Mouse (Mus musculus): ENCODE results near the gene Msi2.

Gene Msi2

GRCm38 (mm10) chr11:88557828-88558580 lies 160.3 kb downstream of the Msi2 start:
- DNase-seq, result no peak

DNA sequence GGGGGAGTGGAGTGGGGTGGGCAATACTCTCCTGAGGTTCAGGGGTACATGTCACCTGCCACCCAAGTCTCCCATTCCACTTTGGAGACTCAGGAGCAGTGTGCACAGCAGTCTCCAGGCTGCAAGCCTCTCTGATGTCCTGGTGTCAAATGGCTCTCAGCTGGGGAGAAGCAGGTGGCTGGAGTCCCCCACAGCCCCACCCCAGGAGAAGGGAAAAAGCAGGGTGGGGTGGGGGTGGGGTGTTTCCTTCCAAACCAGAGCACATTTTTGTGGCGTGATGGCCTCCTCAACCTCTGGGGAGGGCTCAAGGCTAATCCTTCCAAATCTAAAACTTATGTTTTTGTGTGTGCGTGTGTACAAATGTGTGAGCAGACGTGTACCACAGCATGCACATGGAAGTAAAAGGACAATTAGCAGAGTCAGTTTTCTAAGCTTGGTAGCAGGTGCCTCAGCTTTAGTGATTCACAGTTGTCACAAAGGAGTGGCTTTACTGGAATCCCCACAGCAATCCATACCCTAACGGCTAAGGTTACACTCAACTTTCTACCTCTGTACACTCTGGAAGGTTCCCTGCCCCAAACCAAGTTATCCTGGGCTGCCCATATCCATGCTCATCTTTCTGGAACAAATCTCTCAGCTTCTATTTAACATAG lies 161.1 kb downstream of the Msi2 start:
- DNase-seq, result no peak

DNA sequence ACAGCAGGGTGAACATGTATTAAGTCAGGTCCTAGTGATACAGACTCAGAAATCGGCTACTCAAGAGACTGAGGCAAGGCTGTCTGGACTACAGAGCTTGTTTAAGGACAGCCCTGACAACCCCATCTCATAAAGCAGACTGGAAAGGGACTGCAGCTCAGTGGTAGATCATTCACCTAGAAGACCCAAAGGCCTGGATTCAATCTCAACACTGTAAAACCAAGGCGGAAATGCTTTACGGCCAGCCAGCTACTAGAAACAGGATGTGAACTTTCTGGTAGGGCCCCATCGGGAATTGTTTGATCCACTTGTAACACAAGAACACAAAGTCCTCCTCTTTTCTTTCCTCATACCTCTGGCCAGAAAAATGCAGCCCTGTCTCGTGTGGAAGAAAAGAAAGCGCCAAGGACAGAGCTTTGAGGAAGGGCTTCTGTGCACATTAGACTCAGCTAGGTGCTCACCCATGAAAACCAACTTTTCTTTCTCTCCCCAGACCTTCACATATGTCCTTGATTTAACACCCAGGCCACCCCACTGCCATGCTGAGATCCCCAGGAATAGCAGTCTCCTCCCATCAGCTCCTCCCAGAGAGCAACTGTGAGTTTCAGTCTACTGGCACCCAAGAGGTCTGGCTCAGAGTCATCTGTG lies 162.3 kb downstream of the Msi2 start:
- no peak for DNase-seq

- no peak for DNase-seq
Measured at GRCm38 (mm10) chr11:88555232-88555818, 163.0 kb downstream of the Msi2 start.

DNA sequence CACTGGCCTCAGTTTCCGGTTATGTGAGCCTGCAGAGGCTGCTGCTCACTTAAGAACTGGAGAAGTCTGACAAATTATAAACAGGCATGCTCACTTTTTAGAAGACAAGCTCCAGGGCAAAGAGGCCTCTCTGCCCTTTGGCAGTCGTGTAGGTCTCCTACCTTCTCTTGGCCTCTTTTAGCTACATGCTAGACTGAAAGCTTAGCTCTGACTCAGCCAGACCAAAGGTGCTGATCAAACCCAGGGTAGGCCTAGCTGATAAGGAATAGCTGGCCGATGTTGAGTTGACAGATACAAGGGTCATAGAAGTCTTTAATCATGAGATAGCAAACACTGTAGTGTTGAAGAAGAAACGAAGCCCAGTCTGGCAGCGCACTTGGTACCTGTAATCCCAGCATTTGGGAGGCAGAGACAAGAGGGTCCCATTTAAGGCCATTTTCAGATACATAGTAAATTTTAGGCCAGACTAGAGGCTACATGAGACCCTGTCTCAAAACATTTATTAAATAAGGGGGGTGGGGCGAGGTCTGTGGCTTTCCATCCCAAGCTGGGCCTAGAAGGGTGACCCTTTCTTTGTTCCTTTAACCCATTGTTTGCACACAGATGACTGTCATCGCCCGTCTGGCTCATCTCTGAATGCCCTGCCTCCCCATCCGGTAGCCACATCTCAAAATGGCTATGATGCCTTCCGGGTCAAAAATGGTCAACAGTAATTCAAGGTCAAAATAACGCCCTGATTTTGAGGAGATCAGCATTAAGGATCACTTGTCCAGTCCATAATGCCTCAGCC lies 164.6 kb downstream of the Msi2 start:
- no peak for DNase-seq

- peak; percentile 71 to 72 for DNase-seq
Measured at GRCm38 (mm10) chr11:88552987-88553386, 165.3 kb downstream of the Msi2 start.

- DNase-seq, result no peak
Measured at GRCm38 (mm10) chr11:88552385-88552784, 165.9 kb downstream of the Msi2 start.

DNA sequence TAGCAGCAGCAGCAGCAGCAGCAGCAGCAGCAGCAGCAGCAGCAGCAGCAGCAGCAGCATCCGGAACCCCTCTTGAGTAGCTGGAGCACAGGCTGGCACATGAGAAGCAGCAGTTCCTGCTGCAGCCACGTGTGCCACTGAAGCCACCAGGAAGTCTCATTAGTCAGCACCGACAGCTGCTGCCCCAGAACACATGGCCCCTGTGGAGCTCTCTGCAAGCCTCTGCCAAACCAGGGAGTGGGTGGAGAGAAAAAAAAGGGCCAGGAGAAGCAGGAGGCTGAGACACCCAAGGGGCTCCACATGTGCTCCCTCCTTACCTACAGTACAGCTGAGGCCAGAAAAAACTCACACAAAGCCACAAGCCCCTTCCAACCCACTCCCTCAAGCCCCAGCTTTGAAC lies 167.3 kb downstream of the Msi2 start:
- no peak for DNase-seq

- DNase-seq, result no peak
Measured at GRCm38 (mm10) chr11:88550083-88550907, 168.0 kb downstream of the Msi2 start.

GRCm38 (mm10) chr11:88549529-88549900 lies 168.8 kb downstream of the Msi2 start:
- DNase-seq, result no peak

DNA sequence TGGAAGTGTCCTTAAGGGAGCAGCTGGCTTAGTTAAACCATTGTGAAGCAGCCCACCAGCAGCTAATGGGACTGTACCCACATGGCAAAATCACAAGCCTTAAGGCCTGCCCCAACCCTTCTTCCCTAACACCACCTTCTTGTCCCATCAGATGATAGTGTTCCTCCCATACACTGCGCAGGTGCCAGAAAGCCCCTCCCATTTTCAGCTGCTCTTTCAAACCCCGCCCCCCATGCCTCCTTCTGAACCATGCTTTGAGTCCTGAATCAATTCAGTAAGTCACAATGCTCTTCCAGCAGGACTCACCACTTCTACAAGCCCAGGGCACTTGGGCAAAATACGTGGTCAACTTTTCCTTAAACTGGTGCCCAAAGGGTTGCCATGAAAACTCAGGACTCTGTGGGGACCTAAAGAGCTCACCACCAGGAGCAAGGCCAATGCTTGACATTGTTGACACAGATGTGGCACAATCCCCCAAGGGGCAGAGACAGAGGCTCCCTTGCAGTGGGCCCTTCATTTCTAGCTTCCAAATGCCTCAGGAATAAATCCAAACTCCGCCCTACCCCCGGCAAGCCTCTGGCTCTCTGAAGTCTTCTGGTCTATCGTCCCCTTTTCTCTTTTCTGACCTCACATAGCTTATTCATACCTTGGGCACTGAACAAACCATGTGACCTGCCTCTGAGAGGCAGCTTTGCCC lies 169.3 kb downstream of the Msi2 start:
- DNase-seq, result no peak

DNA sequence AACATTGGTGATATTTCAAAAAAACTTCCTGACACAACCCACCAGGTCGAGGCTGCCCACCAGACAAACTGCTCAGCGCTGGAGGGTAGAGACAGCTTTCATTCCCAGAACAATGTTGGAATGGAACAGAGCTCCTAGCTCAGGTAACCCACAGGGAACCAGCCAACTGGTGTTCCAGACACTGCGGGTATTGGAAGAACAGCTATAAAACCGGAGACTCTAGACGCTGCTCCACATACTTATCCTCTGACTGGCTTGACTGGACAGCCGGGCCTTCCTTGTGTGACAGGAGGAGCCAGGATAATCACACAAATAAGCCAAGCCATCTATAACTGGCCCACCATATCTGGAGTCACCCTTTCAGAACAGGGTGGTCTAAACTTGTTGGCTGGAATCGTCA lies 169.9 kb downstream of the Msi2 start:
- no peak for DNase-seq

DNA sequence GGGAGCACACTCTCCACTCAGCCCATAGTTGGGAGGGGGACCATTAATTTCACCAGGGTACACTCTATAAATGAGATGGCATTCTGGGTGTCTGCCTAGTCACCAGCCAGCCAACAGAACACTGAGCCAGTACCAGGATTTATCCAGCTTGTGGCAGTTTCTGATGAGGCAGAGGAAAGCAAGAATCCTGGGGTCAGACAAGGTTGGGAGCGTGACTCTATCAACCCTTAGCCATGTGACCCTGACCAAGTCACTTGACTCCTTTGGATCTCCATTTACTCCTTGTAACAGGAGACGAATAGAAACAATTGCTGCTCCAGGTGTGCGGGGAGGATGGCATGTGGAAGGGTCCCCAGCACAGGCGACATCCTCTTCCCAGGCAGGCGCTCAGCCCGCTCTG lies 174.5 kb downstream of the Msi2 start:
- no peak for DNase-seq

DNA sequence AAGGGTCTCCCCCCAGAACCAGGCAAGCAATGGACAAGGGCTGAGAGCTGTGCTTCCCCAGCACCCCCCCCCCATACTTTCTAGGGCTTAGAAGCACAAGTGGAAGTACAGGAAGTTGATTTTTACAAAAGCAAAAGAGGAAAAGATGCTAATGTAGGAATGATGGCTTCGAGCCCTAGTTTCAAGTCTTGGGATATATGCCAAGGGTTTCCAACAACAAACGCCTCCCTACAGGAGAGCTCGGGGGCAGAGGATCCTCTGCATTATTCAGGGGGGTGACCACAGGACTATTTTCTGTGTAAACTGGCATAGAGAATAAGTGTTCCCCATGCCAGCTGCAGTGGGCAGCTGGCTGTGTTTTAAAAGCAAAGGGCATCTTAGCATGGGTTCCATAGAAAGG lies 175.5 kb downstream of the Msi2 start:
- no peak for DNase-seq

- DNase-seq, result no peak
Measured at GRCm38 (mm10) chr11:88541666-88542639, 176.4 kb downstream of the Msi2 start.

- no peak for DNase-seq
Measured at GRCm38 (mm10) chr11:88539637-88540478, 178.5 kb downstream of the Msi2 start.

GRCm38 (mm10) chr11:88538710-88539340 lies 179.5 kb downstream of the Msi2 start:
- no peak for DNase-seq

GRCm38 (mm10) chr11:88537344-88537743 lies 181.0 kb downstream of the Msi2 start:
- DNase-seq, result no peak

DNA sequence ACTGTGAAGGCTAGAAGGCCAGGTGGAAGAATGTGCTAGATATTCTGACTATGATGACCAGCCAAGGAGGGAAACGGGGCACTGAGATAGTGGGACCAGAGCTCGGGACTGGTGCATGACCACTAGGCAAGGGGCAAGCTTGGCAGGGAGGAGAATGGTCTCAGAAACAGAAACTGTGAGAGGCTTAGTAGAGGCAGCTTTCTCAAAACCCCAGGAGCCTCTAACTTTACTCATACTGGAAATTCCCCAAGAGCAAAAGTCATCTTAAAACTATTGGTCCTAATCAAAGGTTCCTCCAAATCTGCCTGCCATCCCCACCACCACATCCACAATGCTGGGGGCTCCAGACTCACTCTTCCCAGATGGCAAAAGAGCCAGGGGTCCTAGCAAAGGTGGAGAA lies 181.5 kb downstream of the Msi2 start:
- no peak for DNase-seq

Measured in cerebellum, postnatal 14 days (tissue).